Mouse (Mus musculus) right cerebral cortex, postnatal 4 days (tissue): Measurements from ENCODE around the gene Lrba.

ENCODE experiments used
- DNase-seq: peaks from one replicate; pipeline ENCODE4 v3.0.0-alpha.2; 2022

Gene Lrba

DNA sequence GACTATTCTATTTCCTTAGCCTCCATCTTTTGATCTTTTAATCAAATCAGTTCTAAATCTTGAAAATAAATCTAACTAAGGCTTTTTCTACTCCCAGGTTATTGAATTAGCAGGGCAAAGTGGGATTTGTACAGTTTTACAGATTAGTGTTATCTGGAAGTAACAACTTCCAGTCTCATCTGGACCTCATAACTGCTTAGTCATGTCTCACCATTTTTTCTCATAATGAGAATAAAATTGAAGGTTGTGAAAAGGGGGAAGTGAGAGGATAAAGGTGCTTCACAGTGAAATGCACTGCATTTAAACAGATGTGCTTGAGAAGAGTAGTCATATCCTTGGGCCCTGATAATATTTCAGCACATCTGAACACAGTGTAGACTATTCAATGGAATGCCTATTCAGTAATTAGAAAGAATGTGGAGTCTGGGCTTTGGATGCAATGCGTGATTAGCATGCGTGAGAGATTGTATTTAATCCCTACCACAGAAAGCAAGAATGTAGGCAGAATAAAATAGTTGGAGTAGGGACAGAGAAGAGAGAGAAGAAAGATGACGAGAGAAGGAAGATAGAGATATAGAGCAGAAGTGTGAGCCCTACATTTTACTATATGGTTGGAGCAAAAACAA is 298.5 kb downstream of the Lrba start:
- DNase-seq, result no peak

DNA sequence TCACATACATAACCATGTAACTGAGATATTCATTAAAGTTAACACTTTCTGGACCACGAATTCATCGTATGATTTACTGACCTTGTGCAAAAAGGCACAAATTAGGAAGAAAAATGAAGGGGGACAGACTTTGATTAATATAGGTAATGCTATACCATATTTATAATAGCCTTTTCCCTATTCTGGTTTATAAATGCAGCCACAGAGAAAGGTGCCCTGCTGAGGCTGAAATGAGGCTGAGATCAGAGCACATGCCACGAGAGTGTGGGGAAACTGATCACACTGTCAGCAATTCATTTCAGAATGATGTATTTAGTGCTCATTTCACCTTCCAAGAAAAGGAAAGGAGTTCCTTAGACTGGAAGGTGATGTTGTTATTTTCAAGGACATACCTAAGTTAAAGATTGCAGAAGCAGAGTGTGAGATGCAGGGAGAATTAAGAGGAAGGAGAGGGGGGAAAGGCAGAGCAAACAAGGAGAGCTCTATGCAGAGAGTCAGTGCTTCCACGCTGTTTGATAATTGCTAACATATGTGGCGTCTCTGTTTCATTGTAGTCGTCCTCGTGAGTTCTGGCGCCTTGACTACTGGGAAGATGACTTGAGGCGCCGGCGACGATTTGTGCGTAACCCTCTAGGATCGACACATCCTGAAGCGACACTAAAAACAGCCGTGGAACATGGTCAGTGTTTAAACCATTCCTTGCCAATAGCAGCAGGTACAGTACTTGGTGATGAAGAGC is 307.2 kb downstream of the Lrba start:
- no peak for DNase-seq

DNA sequence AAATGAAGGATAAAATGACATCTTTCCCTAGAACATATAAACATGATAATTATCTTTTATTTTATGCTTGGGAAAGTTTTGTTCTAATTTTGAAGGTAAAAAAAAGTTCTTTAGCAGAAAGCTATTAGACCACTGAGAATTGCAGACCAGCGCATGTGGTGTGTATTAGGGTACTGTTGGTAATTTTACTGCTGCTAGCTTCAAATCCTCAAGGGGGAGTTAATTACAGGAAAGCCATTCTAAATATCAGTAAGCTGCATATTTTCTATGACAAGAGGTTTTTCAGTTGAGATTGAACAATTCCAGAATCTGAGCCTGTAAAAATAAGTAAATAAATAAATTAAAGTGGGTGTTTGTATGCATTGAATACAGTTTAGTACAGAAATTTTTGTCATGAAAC is 312.3 kb downstream of the Lrba start:
- no peak for DNase-seq

DNA sequence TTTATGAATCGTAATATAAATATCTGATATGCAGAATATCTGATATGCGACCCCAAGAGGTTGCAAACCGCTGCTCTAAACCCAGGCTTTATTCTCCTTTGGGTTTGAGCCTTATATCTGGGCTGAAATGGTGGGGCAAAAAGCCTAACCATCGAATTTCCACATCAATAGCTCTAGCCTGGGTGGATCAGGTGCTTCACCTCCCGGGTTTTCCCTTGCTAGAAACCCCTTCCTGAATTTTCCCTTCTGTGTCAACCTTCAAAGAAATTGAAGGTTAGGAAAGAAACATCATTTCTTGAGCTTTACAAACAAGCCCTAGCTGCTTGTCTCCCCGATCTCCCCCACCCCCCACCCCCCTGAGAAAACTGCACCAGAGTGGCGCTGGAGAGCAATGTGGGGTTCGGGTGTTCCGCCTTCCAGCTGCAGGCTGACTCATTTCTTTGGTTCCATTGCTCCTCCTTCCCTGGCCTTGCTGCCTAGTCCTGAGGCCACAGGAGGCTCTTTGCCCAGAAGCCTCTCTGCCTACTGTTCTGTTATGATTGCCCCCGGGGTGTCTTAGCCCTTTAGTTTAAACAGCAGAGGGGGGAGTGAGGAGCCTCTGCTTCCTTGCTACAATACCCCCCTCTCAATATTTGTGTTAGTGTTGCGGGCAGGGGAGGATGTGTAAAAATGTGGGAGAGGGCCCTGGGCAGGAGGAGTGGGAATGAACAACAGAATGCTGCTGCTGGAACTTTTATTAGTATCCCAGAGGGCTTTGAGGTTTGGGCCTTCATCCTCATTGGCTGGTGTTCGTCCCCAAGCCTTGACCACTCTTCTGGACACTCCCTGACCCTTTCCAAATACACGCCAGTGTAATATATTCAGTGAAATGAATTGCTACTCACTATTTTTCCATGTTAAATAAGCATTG is 314.4 kb downstream of the Lrba start:
- no peak for DNase-seq

DNA sequence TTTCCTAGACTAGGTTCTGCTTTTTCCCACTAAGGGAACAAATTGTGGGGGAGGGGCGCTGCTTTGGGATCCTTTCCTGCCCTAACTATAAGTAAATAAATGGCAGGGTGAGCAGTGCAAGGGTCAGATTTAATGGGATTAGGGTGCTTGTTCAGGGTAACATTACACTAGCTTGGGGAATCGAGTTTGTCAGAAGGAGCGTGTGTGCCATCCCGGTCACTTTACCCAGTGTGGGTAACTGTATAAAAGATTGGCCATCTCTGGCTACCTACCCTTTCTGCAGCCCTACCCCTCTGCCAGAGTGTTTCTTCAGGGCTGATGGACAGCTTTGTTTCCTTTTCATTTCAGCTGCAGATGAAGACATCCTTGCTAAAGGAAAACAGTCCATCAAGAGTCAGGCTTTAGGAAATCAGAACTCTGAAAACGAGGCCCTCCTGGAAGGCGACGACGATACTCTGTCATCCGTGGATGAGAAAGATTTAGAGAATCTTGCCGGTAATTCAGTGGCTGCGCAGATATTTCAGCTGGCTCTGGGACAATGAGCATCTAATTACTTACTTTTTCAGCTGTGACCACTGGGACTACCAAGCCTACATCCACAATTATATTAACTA is 315.2 kb downstream of the Lrba start:
- DNase-seq, result no peak

DNA sequence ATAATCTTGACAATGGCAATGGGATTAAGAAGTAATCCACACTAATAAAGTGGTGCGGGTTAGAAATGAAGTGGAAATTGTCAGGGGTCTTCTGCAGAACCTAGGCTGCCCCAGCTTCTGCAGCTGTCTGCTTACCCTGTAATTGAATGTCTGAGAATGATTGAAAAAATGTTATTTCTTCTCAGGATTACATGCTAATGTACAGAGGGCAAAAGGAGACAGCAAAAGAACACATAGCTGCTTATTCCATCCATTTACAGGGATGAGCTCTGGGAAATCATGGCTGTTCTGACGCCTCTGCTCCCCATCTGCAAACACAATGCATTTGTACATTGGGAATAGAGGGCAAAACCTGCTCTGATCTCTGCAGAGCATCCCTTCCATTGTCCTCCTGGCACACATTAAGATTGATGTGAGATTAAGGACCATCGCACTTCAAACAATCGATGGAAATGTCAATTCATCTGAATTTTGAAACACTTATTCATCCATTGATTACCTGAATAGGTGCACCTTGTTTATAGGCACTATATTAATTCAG is 316.7 kb downstream of the Lrba start:
- no peak for DNase-seq

DNA sequence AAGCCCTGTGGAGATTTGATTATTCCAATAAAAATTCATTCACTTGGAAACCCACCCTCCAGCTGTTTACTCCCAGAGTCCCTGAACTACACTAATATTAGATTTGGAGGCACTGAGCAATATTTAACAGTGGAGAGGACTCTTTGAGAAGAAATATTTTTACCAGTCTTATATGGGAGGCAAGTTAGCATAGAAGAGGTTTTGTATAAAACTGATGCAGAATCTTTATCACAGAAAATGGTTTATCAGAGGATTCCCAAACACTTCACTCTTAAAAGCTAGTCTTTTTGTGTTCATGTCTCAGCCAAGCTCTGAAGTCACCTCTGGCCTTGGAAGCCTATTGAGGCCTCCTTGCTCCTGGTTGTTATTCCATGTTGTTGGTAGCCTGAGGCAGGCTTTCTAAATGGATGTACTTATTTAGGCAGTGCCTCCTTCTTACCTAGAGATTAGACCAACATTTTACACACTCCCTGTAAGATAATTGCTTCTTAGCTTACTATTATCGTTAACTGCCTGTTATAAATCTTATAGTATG is 317.4 kb downstream of the Lrba start:
- DNase-seq, result no peak

DNA sequence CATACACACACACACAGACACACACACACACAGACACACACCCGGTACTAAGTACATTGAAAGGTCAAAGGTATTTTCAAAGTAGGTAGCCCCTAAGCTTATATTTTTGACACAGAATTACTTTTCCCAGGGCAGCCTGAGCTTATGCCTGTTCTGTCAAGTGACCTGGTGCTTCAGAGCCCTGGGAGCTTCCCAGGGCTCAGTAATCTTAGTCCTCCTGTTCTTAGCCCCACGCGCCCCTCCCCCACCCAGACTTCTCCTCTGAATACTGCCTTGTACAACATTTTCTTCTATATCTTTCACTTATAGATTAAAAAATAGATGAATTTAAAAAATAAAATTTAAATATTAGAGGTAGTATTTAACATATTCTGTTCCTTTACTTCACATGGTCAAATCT is 320.3 kb downstream of the Lrba start:
- DNase-seq, result no peak

DNA sequence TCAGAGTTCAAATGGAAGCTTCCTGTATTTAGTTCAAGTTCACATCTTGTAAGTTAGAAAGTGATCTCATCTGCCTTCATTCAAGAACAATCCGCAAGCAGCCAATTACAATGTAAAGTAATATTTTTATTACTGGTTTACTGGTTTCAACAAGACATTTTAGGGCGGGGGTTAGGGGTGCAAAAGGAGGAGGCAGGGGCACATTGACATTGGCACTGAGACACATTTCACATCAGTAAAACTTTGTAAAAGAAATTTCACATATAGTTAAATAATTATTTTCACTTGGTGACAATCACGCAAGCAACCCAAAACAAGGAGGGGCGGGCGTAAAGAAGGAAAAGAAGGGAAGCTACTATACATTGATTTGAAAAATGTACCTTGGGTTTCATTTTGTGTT is 321.5 kb downstream of the Lrba start:
- DNase-seq, result no peak

DNA sequence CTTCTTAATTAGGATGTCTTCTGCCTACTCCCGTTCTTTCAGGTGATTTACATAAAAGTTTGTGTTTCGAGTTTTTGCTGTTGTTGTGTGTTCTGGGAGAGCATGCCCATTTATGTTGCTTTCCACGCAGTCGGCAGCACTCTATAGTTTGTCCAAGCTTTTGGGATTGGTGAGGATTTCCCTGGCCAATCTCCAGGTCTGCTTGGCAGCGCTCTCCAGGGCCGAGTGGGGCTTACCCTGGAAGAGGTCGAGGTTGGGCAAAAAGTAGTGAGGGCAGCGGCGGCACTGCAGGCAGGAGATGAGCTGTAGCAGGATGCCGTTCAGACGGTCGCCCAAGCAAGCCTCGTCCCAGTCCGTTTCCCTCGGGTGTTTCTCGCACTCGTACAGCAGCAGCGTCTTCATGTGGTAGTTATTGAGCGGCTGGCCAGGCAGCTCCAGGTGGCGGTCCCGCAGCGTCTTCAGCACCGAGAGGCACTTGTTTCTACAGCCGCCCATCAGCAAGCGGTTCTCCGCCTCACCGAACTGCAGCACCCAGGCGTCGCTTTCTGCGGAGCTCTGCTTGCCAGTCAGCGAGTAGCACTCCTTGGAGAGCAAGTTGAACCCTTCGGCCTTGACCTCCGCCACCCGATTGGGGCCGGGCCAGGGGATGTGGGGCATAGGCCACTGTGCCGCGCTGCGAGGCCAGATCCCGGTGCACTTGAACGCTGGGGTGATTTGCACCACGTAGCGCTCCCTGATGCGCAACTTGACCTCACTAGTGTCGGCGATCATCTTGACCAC is 322.2 kb downstream of the Lrba start:
- peak; percentile 50 for DNase-seq

DNA sequence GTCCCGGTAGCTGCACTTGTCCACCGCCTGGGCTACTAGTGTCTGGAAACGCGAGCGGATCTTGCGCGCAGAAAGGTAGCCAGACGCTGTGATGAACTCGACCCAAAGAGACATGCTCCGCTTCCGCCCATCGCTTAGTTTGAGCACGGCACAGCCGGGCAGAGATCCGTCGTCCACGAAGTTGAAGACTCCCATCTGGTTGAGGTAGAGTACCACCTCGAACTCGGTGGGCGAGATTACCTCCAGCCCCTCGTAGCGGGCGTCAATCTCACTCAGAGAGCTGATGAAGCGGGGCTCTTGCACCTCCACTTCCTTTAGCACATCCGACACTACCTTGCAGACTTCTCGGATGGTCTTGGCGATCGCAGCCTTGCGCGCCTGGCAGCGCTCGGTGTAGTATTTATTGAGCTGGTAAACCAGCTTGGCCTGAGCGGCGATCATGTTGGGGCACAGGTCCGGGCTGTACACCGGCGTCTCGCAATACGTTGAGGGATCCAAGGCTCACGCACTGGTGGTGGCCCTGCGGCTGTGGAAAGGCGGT is 322.8 kb downstream of the Lrba start:
- no peak for DNase-seq

DNA sequence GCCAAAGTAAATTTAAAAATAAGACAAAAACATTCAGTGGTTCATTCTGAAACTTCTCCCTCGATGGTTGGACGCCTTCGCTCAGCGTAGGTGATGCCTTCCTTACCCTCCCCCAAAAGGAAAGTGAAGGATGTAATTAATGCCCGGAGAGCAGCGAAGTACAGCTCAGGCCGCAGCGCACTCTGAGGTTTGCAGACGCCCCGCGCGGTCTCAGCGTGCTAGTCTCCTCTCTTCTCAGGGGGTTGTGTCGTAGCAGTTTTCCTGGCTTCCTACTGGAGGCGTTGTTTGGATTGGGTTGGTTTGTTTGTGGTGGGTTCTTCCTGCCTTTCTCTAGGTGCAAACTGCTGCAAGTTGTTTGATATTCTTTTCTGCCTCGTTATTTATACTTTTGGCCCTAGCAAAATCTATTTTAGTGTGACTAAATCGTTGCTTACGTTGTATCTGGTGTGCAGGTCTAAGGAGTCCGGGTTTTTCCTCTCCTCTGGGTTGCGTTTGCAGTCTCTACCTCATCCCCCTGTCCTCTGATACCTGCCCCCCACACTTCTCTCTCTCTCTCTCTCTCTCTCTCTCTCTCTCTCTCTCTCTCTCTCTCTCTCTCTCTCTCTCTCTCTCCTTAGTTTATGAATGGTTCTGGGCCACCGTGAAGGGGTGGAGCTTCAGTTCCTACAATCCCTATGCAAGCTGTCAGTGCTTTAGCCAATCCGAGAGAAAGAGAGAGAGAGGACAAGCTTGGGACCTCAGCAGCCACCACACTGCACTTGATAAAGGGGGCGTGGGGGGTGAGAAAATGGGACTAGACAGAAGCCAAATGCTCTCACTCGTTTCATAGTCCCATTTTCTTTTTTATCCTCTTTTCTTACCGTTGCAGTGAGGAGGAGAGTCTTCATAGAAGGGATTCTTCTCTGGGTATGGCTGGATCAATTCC is 323.9 kb downstream of the Lrba start, which contains the start of gene Mab21l2:
TSS of gene Mab21l2 (minus strand) at position 539 of the 925 bp plus-strand sequence.
- no peak for DNase-seq

DNA sequence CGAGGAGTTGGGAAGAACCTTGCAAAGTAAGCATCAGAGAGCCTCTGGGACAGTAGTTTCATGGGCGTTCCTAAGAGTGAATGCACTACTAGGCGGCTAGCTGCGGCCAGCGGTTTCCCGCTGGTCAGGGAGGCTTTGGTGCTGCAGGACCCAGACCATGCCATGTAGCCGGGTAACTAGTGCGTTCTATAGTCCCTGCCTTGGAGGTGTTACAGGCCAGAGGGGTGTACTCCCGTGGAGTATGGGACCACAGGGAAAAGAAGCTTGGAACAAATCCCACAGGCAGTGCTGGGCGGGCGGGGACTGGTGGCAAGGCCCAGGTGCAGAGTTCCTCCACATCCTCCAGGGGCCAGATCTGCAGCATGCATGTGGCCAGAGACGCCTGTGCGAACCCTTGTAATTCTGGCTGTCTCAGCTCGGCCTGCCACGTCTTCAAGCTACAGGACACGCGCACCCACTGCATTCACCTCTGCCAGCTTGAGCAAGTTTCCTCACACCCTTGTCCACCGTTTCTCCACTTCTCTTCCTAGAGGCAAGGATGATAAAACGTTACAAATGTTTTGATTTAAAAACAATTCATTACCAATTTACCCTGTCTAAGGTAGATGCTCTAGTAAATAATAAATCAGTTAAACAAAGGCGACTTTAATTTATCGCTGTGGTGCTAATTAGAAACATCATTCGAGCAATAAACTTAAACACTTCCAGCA is 326.0 kb downstream of the Lrba start:
- DNase-seq, result no peak

DNA sequence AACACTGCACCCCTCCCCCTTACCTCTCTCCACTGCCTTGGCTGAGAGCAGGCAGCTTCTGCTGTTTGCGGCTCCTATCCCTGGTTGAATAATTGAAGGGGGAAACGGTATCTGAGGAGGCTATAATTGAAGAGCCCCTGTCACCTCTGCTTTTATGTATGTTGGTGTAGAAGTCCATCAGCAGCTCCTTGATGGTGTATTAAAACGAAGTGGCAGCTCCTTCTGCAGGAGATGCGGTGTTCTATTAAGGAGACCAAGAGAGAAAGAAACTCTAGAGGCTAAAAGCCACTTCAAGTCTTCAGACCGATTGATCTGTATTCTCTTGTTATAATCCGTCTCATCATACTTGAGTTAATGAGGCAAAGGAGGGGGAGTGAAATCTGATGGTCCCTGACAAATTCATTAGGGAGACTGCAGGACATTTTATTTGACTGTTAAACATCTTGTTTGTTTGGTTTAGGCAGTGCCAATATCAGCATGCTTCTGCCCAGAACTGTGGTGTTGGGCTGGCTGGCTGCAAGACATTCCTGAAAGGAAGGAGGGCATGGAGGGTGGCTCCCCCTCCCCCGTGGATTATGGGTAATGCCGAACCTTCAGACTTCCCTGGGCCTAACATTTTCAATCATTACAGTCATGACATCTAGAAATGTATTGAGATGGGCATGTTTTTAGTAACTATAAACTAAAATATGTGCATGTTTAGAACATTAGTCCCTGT is 326.7 kb downstream of the Lrba start:
- no peak for DNase-seq

DNA sequence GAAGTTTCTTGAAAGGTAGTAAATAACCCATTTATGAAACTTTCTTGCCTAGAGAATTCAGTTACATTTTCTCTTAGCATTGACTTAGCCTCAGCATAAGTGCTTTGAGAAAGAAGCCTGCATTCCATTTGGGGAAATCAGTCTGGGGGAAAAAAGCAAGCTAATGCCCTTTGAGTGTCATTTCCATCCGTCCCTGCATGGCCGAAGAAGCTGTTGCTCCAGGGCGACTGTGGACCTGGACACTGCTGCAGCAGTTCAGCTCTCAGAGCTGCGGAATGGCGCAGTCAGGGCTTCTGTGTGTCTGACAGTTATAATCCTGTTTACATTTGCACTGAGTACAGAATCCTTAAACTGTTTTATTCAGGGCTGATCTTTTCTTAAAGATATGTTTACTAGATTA is 327.7 kb downstream of the Lrba start:
- no peak for DNase-seq

DNA sequence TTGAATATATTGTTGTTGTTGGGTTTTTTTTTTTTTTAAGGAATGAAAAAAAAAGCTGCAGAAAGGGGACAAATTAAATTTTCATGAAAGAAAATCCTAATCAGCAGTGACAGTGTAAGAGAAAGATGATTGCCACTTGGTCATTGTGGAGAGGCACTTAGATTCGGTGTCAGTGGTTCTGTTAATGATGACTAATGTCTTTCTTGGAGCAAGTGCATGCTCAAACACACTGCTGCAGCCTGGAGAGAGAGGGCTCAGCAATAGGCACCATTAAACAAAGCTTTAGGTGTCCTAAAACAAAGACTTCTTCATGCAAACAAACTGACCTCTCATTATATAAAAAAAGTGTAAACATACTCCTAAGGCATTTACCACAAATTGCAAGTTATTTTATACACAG is 334.5 kb downstream of the Lrba start:
- no peak for DNase-seq

DNA sequence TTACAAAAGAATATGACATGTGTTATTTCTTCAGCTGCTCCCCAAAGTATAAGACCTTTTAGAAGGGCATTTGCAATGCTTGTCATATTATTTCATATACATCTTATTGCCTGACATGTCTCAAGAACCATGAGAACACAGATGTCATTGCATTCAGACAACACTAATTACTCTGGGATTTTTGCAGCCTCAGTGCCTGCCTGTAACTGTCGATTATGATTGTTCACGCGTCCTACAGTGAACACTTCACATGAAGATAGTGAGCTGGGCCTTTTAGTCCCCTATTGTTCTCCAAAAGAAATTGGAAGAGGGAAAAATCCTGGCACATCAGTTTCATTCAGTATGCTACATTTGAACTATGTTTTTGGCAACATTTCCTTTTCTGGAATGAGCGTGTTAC is 335.2 kb downstream of the Lrba start:
- no peak for DNase-seq

DNA sequence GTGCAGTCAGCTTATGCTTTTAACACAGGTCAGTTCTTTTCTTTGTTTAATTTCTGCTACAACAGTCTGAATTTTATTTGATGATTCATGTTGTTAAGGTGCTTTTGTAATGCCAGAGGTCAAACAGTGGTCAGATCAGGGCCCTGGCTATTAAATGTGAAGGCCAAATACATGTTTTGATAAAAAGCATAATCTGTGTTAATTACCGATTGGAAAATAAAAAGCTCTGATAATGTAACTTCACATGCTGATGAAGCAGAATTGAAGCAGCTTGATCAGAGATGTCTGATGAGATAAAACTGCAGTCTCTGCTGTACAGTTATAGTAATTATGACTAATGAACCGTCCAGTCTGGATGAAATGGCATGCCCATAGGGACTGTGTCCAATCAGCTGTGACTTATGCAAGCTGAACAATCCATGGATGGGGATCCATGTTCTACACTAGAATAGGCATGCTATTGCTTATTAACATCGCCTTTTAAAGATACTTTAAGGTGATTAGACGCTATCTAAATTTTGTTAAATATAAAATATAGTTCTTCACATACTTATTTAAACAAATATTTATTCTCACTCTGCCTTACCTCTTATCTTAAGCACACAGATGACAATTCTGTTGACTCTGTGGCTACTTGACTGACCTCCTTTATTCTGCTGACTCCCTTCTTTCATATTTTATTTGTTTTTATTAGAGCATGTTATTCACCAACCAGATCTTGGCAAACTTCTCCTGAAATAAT is 336.0 kb downstream of the Lrba start:
- no peak for DNase-seq

DNA sequence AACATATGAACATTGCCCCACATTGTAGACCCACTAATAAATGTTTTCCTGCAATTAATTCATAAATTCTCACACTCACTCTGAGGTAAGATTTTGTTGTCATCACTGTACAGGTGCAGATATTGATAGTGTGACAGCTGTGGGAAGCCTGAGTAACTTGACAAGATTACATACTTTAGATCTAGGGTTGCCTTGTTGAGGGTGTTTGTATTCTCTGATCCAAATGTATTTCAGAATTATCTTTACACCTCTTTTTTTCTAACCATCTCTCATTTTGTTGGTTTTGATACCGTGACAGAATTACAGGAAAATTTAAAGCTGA is 336.5 kb downstream of the Lrba start:
- DNase-seq, result no peak
